Mouse (Mus musculus) gastrocnemius, adult 18-20 months (tissue): ENCODE results near the gene H2-M10.4. TPM values are rescaled to one million over a fixed set of nuclear protein-coding genes. Genes with fewer than 3 reads are reported as not detected.
"Not testable (repeated sequence)": the region's sequence is repeated elsewhere in the genome, so short reads cannot be mapped to it uniquely, and the experiment has no call there.

Source experiments
- DNase-seq: peaks from one replicate; pipeline ENCODE4 v3.0.0; 2021; ENCODE audit warnings: low spot score
- long read RNA-seq, 2 experiments: library from polyadenylated mRNA; stranded (forward); transcript quantifications; one replicate each; pipeline ENCODE4 v2.0.0; 2021
- total RNA-seq, 2 experiments: library from RNA; stranded (reverse); gene quantifications; 2 replicates each; pipeline ENCODE4 v1.2.3; 2021

H2-M10.4 gene
- total RNA-seq = not detected
- long read RNA-seq, experiment 1 = 0 reads
- long read RNA-seq, experiment 2 = 0 reads

GRCm38 (mm10) chr17:36462234-36462633 lies at the start of gene H2-M10.4:
Gene H2-M10.4, minus strand, starts transcription at chr17:36462334.
- no peak for DNase-seq

- DNase-seq = no peak
Observed at GRCm38 (mm10) chr17:36503910-36504309, 41.8 kb upstream of the H2-M10.4 start.

- DNase-seq = no peak
Observed at GRCm38 (mm10) chr17:36500435-36500834, 38.3 kb upstream of the H2-M10.4 start.

GRCm38 (mm10) chr17:36488181-36488580 lies 26.0 kb upstream of the H2-M10.4 start:
- DNase-seq = not testable (repeated sequence)

- no peak for DNase-seq
Observed at GRCm38 (mm10) chr17:36486687-36487230, 24.6 kb upstream of the H2-M10.4 start.

- DNase-seq = no peak
Observed at GRCm38 (mm10) chr17:36483865-36484264, 21.7 kb upstream of the H2-M10.4 start.

- DNase-seq = no peak
Observed at GRCm38 (mm10) chr17:36456260-36456659, 5.9 kb downstream of the H2-M10.4 start.

GRCm38 (mm10) chr17:36431411-36431810 lies 30.7 kb downstream of the H2-M10.4 start:
- DNase-seq = no peak

- peak; percentile 12 for DNase-seq
Observed at GRCm38 (mm10) chr17:36418091-36418754, 43.9 kb downstream of the H2-M10.4 start.

GRCm38 (mm10) chr17:36417416-36417815 lies 44.7 kb downstream of the H2-M10.4 start:
- DNase-seq = no peak

GRCm38 (mm10) chr17:36415407-36415806 lies 46.7 kb downstream of the H2-M10.4 start:
- DNase-seq = no peak

- DNase-seq = no peak
Observed at GRCm38 (mm10) chr17:36414361-36414760, 47.8 kb downstream of the H2-M10.4 start.

Other genes with a start within 250 kb of the H2-M10.4 start
- 10 to 100 TPM; 36.5 to 44.5 TPM for gene Rpp21, start 204.3 kb downstream of the H2-M10.4 start, total RNA-seq
- gene Trim39, start 190.1 kb downstream of the H2-M10.4 start, total RNA-seq = 1 to 10 TPM; 6.2 to 6.6 TPM
- gene H2-M10.2, start 175.8 kb downstream of the H2-M10.4 start, total RNA-seq = not detected
- not detected for gene H2-M10.1, start 136.2 kb downstream of the H2-M10.4 start, total RNA-seq
- not detected for gene H2-M10.3, start 93.9 kb downstream of the H2-M10.4 start, total RNA-seq
- gene H2-M11, start 84.7 kb upstream of the H2-M10.4 start, total RNA-seq = not detected
- gene H2-M9, start 180.3 kb upstream of the H2-M10.4 start, total RNA-seq = not detected
- not detected for gene H2-M1, start 209.9 kb upstream of the H2-M10.4 start, total RNA-seq